Mouse (Mus musculus) myocyte (in vitro differentiated cells): ENCODE data around the gene Stk11. TPM values are rescaled to one million over a fixed set of nuclear protein-coding genes. Genes with fewer than 3 reads are reported as not detected.

Experiments
- H3K27me3 ChIP-seq: one replicate; pipeline ENCODE4 v1.6.1; 2011; ENCODE audit not compliant: control insufficient read depth, insufficient read depth, insufficient read length
- H3K36me3 ChIP-seq: one replicate; pipeline ENCODE4 v1.6.1; 2011; ENCODE audit not compliant: control insufficient read depth, insufficient read depth
- H3K4me2 ChIP-seq: one replicate; pipeline ENCODE4 v1.6.1; 2011; ENCODE audit warnings: low read depth, control low read depth
- H3K4me3 ChIP-seq: one replicate; pipeline ENCODE4 v1.5.1; 2011; ENCODE audit warnings: mild to moderate bottlenecking, control low read depth, moderate library complexity
- H3K79me2 ChIP-seq: one replicate; pipeline ENCODE4 v1.6.1; 2011; ENCODE audit not compliant: control insufficient read depth, insufficient read depth
- H3ac ChIP-seq: one replicate; pipeline ENCODE4 v1.6.1; 2011; ENCODE audit not compliant: control insufficient read depth, insufficient read length
- CEBPB ChIP-seq: IDR thresholded peaks from 2 replicates; pipeline ENCODE4 v1.6.1; 2011; ENCODE audit warnings: mild to moderate bottlenecking, moderate library complexity; ENCODE audit not compliant: poor library complexity, insufficient read depth, severe bottlenecking
- E2F4 ChIP-seq: IDR thresholded peaks from one replicate; pipeline ENCODE4 v1.6.1; 2011; ENCODE audit warnings: mild to moderate bottlenecking, control low read depth, moderate library complexity; ENCODE audit not compliant: insufficient read depth
- MAX ChIP-seq: IDR thresholded peaks from one replicate; pipeline ENCODE4 v1.6.1; 2011; ENCODE audit warnings: low read depth, mild to moderate bottlenecking, control low read depth
- MYOD1 ChIP-seq, 3 experiments: IDR thresholded peaks; one replicate each; pipeline ENCODE4 v1.6.1; 2011; ENCODE audit warnings: control low read depth in 2 of 3, low read depth in 2 of 3, mild to moderate bottlenecking in 2 of 3, moderate library complexity in 1 of 3; ENCODE audit not compliant: insufficient read length in 2 of 3, control insufficient read depth in 1 of 3
- MYOG ChIP-seq, 3 experiments: IDR thresholded peaks; one replicate each; pipeline ENCODE4 v1.6.1; 2011; ENCODE audit warnings: control low read depth in 2 of 3, low read depth in 2 of 3, mild to moderate bottlenecking in 2 of 3; ENCODE audit not compliant: insufficient read length in 2 of 3, control insufficient read depth in 1 of 3, insufficient read depth in 1 of 3
- POLR2A ChIP-seq: IDR thresholded peaks from one replicate; pipeline ENCODE4 v1.6.1; 2011; ENCODE audit warnings: low read depth, mild to moderate bottlenecking, control low read depth, moderate library complexity; ENCODE audit not compliant: insufficient read length
- POLR2AphosphoS2 ChIP-seq: IDR thresholded peaks from one replicate; pipeline ENCODE4 v1.6.1; 2011; ENCODE audit warnings: low read depth, control low read depth; ENCODE audit not compliant: insufficient read length
- REST ChIP-seq: IDR thresholded peaks from one replicate; pipeline ENCODE4 v1.6.1; 2011; ENCODE audit warnings: mild to moderate bottlenecking, control low read depth, moderate library complexity; ENCODE audit not compliant: insufficient read depth, insufficient read length
- SRF ChIP-seq: IDR thresholded peaks from one replicate; pipeline ENCODE4 v1.6.1; 2011; ENCODE audit warnings: low read depth; ENCODE audit not compliant: control insufficient read depth, insufficient read length
- TCF12 ChIP-seq: IDR thresholded peaks from one replicate; pipeline ENCODE4 v1.6.1; 2011; ENCODE audit warnings: mild to moderate bottlenecking, control low read depth; ENCODE audit not compliant: poor library complexity, insufficient read depth, severe bottlenecking
- TCF3 ChIP-seq: IDR thresholded peaks from one replicate; pipeline ENCODE4 v1.6.1; 2011; ENCODE audit warnings: low read depth, control low read depth; ENCODE audit not compliant: insufficient read length
- USF1 ChIP-seq: IDR thresholded peaks from one replicate; pipeline ENCODE4 v1.6.1; 2011; ENCODE audit warnings: low read depth, mild to moderate bottlenecking, control low read depth, moderate library complexity
- polyA plus RNA-seq: library from polyadenylated mRNA; unstranded; fragments of >200 nt; fragmentation: generic; extraction: Trizol; gene quantifications from one replicate; pipeline ENCODE4 v1.2.1, GENCODE M21; 2012; ENCODE audit warnings: missing spikeins

Gene Stk11
- polyA plus RNA-seq, 1 experiment = 150 TPM

DNA sequence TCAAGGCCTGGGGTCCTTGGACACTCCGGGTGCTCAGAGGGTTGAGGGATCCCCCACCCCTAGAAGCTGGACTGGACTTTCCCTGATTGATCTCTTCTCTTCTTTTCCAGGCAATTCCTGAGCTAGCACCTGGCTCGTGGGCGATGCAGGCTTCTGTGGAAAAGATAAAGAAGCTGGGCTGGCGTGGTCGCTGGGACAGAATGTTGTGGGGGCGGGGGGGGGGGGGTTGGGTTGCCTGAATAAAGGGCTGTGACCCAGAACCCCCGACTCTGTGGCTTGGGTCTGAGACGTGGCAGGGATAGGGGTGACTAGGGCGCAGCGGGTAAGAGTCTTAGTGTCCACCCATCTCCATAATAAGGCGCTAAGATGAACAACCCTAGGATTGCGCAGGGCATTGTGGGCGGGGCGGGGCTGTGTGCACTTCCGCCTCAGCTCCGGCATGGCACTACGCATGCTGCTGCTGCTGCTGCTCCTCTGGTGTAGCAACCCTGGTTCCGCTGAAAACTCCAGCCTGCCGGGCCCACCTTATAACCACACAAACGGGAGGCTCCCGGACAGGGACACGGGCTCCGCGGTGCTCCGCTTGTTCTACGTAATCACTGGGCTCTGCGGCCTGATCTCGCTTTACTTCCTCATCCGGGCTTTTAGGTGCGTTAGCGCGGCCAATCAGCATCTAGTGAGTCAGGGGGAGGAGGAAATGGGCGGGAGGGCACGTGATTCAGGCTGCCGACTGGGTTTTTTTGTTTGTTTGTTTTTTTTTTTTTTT, 57.1 kb downstream of the Stk11 start, which contains the start of gene 1600002K03Rik:
1600002K03Rik (plus strand) TSS at position 418 of the 766 bp plus-strand sequence.
- Histone ChIP-seq H3K4me3 (peak within 1 kb of the TSS; percentile 33), H3K79me2 (peaks cover 20% of the 10 kb centered on the region), H3ac (peak within 1 kb of the TSS; percentile 3), H3K27me3 (no peaks in the 10 kb centered on the region), H3K4me2 (peak within 1 kb of the TSS; percentile 75), H3K36me3 (peaks cover 6% of the 10 kb centered on the region)
- TF ChIP-seq SRF = peak; percentile 36
- TF ChIP-seq USF1 = peak; percentile 96
- TF ChIP-seq MYOD1 (IDR thresholded peaks at IDR 0.05; ENCODE audit: control insufficient read depth in 1 of 3, insufficient read length in 2 of 3, low read depth in 2 of 3) = peak in 1 of 3 experiments; percentile 1
- no peak for TF ChIP-seq TCF12
- TF ChIP-seq POLR2AphosphoS2 = peak; percentile 97
- peak; percentile 89 for TF ChIP-seq POLR2A
- TF ChIP-seq MYOG (IDR thresholded peaks at IDR 0.05; ENCODE audit: control insufficient read depth in 1 of 3, insufficient read depth in 1 of 3, insufficient read length in 2 of 3, low read depth in 2 of 3) = no peak
- TF ChIP-seq CEBPB = 0 out of 2 replicates have a peak, but pooled peaks have one; percentile 12

DNA sequence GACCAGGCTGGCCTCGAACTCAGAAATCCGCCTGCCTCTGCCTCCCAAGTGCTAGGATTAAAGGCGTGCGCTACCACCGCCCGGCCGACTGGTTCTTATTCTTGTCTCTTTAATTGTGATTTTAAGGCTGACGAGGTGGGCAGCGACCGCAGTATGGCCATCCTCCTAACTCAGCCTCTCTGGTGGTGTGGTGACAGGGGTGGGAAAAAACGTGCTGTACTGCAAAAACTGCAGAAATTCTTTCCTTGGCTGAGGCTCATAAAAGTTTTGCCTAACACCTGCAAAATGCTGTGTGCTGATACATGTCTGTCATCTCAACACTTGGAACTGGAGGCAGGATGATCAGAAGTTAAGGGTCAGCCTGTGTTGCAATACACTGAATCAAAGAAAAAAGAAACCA, 57.8 kb downstream of the Stk11 start:
- H3K27me3 ChIP-seq = no peaks in the 10 kb centered on the region
- H3K4me2 ChIP-seq = peak overlapping the region; percentile 75
- H3K36me3 ChIP-seq = peaks cover 6% of the 10 kb centered on the region
- peak overlapping the region; percentile 33 for H3K4me3 ChIP-seq
- H3K79me2 ChIP-seq = peaks cover 18% of the 10 kb centered on the region
- no peak for TF ChIP-seq TCF12
- TF ChIP-seq MYOD1 (IDR thresholded peaks at IDR 0.05; ENCODE audit: control insufficient read depth in 1 of 3, insufficient read length in 2 of 3, low read depth in 2 of 3) = no peak
- TF ChIP-seq TCF3 = no peak
- H3ac ChIP-seq = peak overlapping the region; percentile 3

GRCm38 (mm10) chr10:80173955-80174640, 58.5 kb downstream of the Stk11 start:
- no peak overlapping the region for H3ac ChIP-seq
- no peaks in the 10 kb centered on the region for H3K27me3 ChIP-seq
- H3K4me3 ChIP-seq = peak overlapping the region; percentile 33
- no peak for TF ChIP-seq TCF12
- no peak for TF ChIP-seq USF1
- no peak for TF ChIP-seq POLR2A
- no peak for TF ChIP-seq MYOD1 (IDR thresholded peaks at IDR 0.05; ENCODE audit: control insufficient read depth in 1 of 3, insufficient read length in 2 of 3, low read depth in 2 of 3)
- TF ChIP-seq POLR2AphosphoS2 = no peak
- H3K4me2 ChIP-seq = no peak overlapping the region
- H3K79me2 ChIP-seq = peaks cover 11% of the 10 kb centered on the region
- H3K36me3 ChIP-seq = peaks cover 6% of the 10 kb centered on the region

- no peak overlapping the region for H3K4me2 ChIP-seq
- TF ChIP-seq POLR2A (no peak), E2F4 (no peak), POLR2AphosphoS2 (no peak), MAX (no peak), TCF3 (no peak), TCF12 (no peak), MYOD1 (IDR thresholded peaks at IDR 0.05; ENCODE audit: control insufficient read depth in 1 of 3, insufficient read length in 2 of 3, low read depth in 2 of 3) (no peak), SRF (no peak), MYOG (IDR thresholded peaks at IDR 0.05; ENCODE audit: control insufficient read depth in 1 of 3, insufficient read depth in 1 of 3, insufficient read length in 2 of 3, low read depth in 2 of 3) (no peak), USF1 (no peak), CEBPB (no peak), REST (no peak)
- peaks cover 6% of the 10 kb centered on the region for H3K36me3 ChIP-seq
- H3K4me3 ChIP-seq = no peak overlapping the region
- no peak overlapping the region for H3ac ChIP-seq
- peaks cover 5% of the 10 kb centered on the region for H3K79me2 ChIP-seq
- no peaks in the 10 kb centered on the region for H3K27me3 ChIP-seq
Observed at GRCm38 (mm10) chr10:80174705-80175104, 59.1 kb downstream of the Stk11 start.

- H3K4me2 ChIP-seq = no peak overlapping the region
- H3K36me3 ChIP-seq = peaks cover 6% of the 10 kb centered on the region
- H3K4me3 ChIP-seq = no peak overlapping the region
- TF ChIP-seq POLR2AphosphoS2 = no peak
- TF ChIP-seq TCF3 = no peak
- no peak overlapping the region for H3ac ChIP-seq
- H3K79me2 ChIP-seq = no peaks in the 10 kb centered on the region
- H3K27me3 ChIP-seq = no peaks in the 10 kb centered on the region
Observed at GRCm38 (mm10) chr10:80175536-80176269, 60.1 kb downstream of the Stk11 start.
